Mouse (Mus musculus): ENCODE results near the gene Vmn1r48.
"Not testable (repeated sequence)": the region's sequence is repeated elsewhere in the genome, so short reads cannot be mapped to it uniquely, and the experiment has no call there.

Vmn1r48 gene

GRCm38 (mm10) chr6:90036741-90037140, at the start of gene Vmn1r48:
Gene Vmn1r48 (minus strand): TSS chr6:90036841.
- not testable (repeated sequence) for DNase-seq (ENCODE audit: low spot score)

GRCm38 (mm10) chr6:90078406-90078805, 41.8 kb upstream of the Vmn1r48 start, which contains the start of gene Vmn1r49:
Gene Vmn1r49 (minus strand): TSS chr6:90078506.
- no peak for DNase-seq (ENCODE audit: low spot score)

- DNase-seq (ENCODE audit: low spot score) = not testable (repeated sequence)
Measured at GRCm38 (mm10) chr6:90015847-90016246, 20.8 kb downstream of the Vmn1r48 start, which contains the start of gene Vmn1r47. Gene Vmn1r47 (plus strand): TSS chr6:90016147.

- DNase-seq (ENCODE audit: low spot score) = no peak
Measured at GRCm38 (mm10) chr6:89985989-89986388, 50.7 kb downstream of the Vmn1r48 start.

All from c-Kit-positive CD71-positive TER-119-positive erythroid progenitor cells, embryonic 14.5 days (primary cell).